Mouse (Mus musculus) neural tube, embryonic 14.5 days (tissue): Measurements from ENCODE around the gene Cd320. TPM values are rescaled to one million over a fixed set of nuclear protein-coding genes. Genes with fewer than 3 reads are reported as not detected.

Experiments
- ATAC-seq: fragments of 200-750 bp; cut with Nextera tagmentation; 2 replicates; pipeline ENCODE4 v1.8.0; 2017; ENCODE audit warnings: low read depth, mild to moderate bottlenecking, moderate TSS enrichment, moderate library complexity
- H3K27ac ChIP-seq: fragments of 300-500 bp; sonication (generic); 2 replicates; pipeline ENCODE4 v1.5.1; 2014; ENCODE audit warnings: low read depth, mild to moderate bottlenecking, control low read depth, low read length, moderate library complexity, mixed read lengths
- H3K27me3 ChIP-seq: fragments of 300-500 bp; sonication (generic); 2 replicates; pipeline ENCODE4 v1.6.1; 2014; ENCODE audit warnings: low read length; ENCODE audit not compliant: control insufficient read depth, insufficient read depth
- H3K36me3 ChIP-seq: fragments of 300-500 bp; sonication (generic); 2 replicates; pipeline ENCODE4 v1.6.1; 2014; ENCODE audit warnings: low read length, mixed read lengths; ENCODE audit not compliant: control insufficient read depth, insufficient read depth
- H3K4me1 ChIP-seq: fragments of 300-500 bp; sonication (generic); 2 replicates; pipeline ENCODE4 v1.6.1; 2014; ENCODE audit warnings: low read length; ENCODE audit not compliant: control insufficient read depth, insufficient read depth
- H3K4me2 ChIP-seq: fragments of 300-500 bp; sonication (generic); 2 replicates; pipeline ENCODE4 v1.6.1; 2014; ENCODE audit warnings: mild to moderate bottlenecking, low read depth, low read length, control low read depth
- H3K4me3 ChIP-seq: fragments of 300-500 bp; sonication (generic); 2 replicates; pipeline ENCODE4 v1.5.1; 2014; ENCODE audit warnings: low read depth, low read length, control low read depth, mixed read lengths
- H3K9ac ChIP-seq: fragments of 300-500 bp; sonication (generic); replicated peaks from 2 replicates; pipeline ENCODE4 v1.6.1; 2014; ENCODE audit warnings: low read depth, mild to moderate bottlenecking, control low read depth, low read length, mixed read lengths
- H3K9me3 ChIP-seq: fragments of 300-500 bp; sonication (generic); 2 replicates; pipeline ENCODE4 v1.6.1; 2016; ENCODE audit warnings: low read length; ENCODE audit not compliant: control insufficient read depth
- WGBS: fragments of 180-500 bp; shearing (Covaris S2); extraction: QIAGEN DNeasy Blood & Tissue Kit; methylation state at CpG from one replicate; pipeline ENCODE4 v1.1.7; 2014; 5-methylcytosine and 5-hydroxymethylcytosine counted together
- polyA plus RNA-seq: library from polyadenylated mRNA; unstranded; fragments of >200 nt; fragmentation: Nextera tagmentation; extraction: Ambion mirVana; gene quantifications from 2 replicates; pipeline ENCODE4 v1.2.1, GENCODE M21; 2014

Cd320 gene
- polyA plus RNA-seq: 52.1 and 54.1 TPM in 2 replicates

GRCm38 (mm10) chr17:33842966-33843795, at the start of gene Cd320:
Gene Cd320 (plus strand): TSS chr17:33843091.
- WGBS: under 1% methylated on average over 45 of the region's 45 CpGs

GRCm38 (mm10) chr17:33798306-33798705, 44.6 kb upstream of the Cd320 start:
- 53% methylated on average over 3 of the region's 3 CpGs for WGBS
- Histone ChIP-seq H3K4me3 (no peak overlapping the region), H3K27ac (no peak overlapping the region), H3K4me1 (no peaks in the 10 kb centered on the region), H3K9me3 (no peaks in the 10 kb centered on the region), H3K27me3 (no peaks in the 10 kb centered on the region), H3K9ac (no peak overlapping the region), H3K36me3 (no peaks in the 10 kb centered on the region), H3K4me2 (no peak overlapping the region)
- ATAC-seq: no peak

More at GRCm38 (mm10) chr17:33842966-33843795, at the start of gene Cd320:
- H3K4me1 ChIP-seq: peaks cover 13% of the 10 kb centered on the region
- peak within 1 kb of the TSS; percentile 87 for H3K4me2 ChIP-seq
- peak within 1 kb of the TSS; percentile 61 for H3K9ac ChIP-seq
- H3K4me3 ChIP-seq: peak within 1 kb of the TSS; percentile 61
- peaks cover 18% of the 10 kb centered on the region; the same call in 1 of the 2 replicates for H3K36me3 ChIP-seq
- H3K27me3 ChIP-seq: no peaks in the 10 kb centered on the region
- peak; percentile 97 for ATAC-seq
- H3K27ac ChIP-seq: no peak within 1 kb of the TSS
- H3K9me3 ChIP-seq: no peaks in the 10 kb centered on the region

GRCm38 (mm10) chr17:33799277-33799676, 43.6 kb upstream of the Cd320 start:
- H3K9ac ChIP-seq: no peak overlapping the region
- H3K36me3 ChIP-seq: no peaks in the 10 kb centered on the region
- H3K27me3 ChIP-seq: no peaks in the 10 kb centered on the region
- H3K4me1 ChIP-seq: no peaks in the 10 kb centered on the region
- H3K27ac ChIP-seq: no peak overlapping the region
- WGBS: 69% methylated on average over 1 of the region's 1 CpGs
- H3K4me3 ChIP-seq: no peak overlapping the region
- no peaks in the 10 kb centered on the region for H3K9me3 ChIP-seq
- no peak for ATAC-seq
- H3K4me2 ChIP-seq: no peak overlapping the region

GRCm38 (mm10) chr17:33802221-33802620, 40.7 kb upstream of the Cd320 start:
- no peaks in the 10 kb centered on the region for H3K36me3 ChIP-seq
- H3K4me2 ChIP-seq: no peak overlapping the region
- H3K27ac ChIP-seq: no peak overlapping the region
- 11% methylated on average over 2 of the region's 2 CpGs for WGBS
- H3K9me3 ChIP-seq: no peaks in the 10 kb centered on the region
- no peak overlapping the region for H3K4me3 ChIP-seq
- H3K27me3 ChIP-seq: no peaks in the 10 kb centered on the region
- ATAC-seq: no peak
- no peak overlapping the region for H3K9ac ChIP-seq
- H3K4me1 ChIP-seq: no peaks in the 10 kb centered on the region

GRCm38 (mm10) chr17:33804205-33804604, 38.7 kb upstream of the Cd320 start:
- Histone ChIP-seq H3K4me2 (no peak overlapping the region), H3K9me3 (no peaks in the 10 kb centered on the region), H3K27ac (no peak overlapping the region), H3K36me3 (no peaks in the 10 kb centered on the region), H3K4me3 (no peak overlapping the region), H3K4me1 (no peaks in the 10 kb centered on the region), H3K27me3 (no peaks in the 10 kb centered on the region), H3K9ac (no peak overlapping the region)
- ATAC-seq: no peak
- 65% methylated on average over 4 of the region's 4 CpGs for WGBS

- H3K27ac ChIP-seq: no peak overlapping the region
- WGBS: 61% methylated on average over 1 of the region's 1 CpGs
- ATAC-seq: no peak
- H3K4me3 ChIP-seq: no peak overlapping the region
- H3K36me3 ChIP-seq: no peaks in the 10 kb centered on the region
- no peak overlapping the region for H3K4me2 ChIP-seq
- no peak overlapping the region for H3K9ac ChIP-seq
- H3K4me1 ChIP-seq: no peaks in the 10 kb centered on the region
- H3K27me3 ChIP-seq: no peaks in the 10 kb centered on the region
- H3K9me3 ChIP-seq: no peaks in the 10 kb centered on the region
These were observed 38.1 kb upstream of the Cd320 start for GRCm38 (mm10) chr17:33804745-33805144.

GRCm38 (mm10) chr17:33807181-33807888, 35.6 kb upstream of the Cd320 start:
- Histone ChIP-seq H3K4me3 (no peak overlapping the region), H3K4me1 (no peaks in the 10 kb centered on the region), H3K36me3 (no peaks in the 10 kb centered on the region), H3K9ac (no peak overlapping the region), H3K4me2 (no peak overlapping the region), H3K27me3 (0 out of 2 replicates have a peak, but pooled peaks cover 4% of the 10 kb centered on the region), H3K27ac (no peak overlapping the region), H3K9me3 (no peaks in the 10 kb centered on the region)
- ATAC-seq: no peak
- 63% methylated on average over 8 of the region's 9 CpGs for WGBS

GRCm38 (mm10) chr17:33808192-33808591, 34.7 kb upstream of the Cd320 start:
- Histone ChIP-seq H3K36me3 (no peaks in the 10 kb centered on the region), H3K9ac (no peak overlapping the region), H3K4me1 (no peaks in the 10 kb centered on the region), H3K27ac (no peak overlapping the region), H3K4me3 (no peak overlapping the region), H3K9me3 (no peaks in the 10 kb centered on the region), H3K4me2 (no peak overlapping the region), H3K27me3 (0 out of 2 replicates have a peak, but pooled peaks cover 4% of the 10 kb centered on the region)
- WGBS: 46% methylated on average over 10 of the region's 10 CpGs
- no peak for ATAC-seq
